Mouse (Mus musculus): ENCODE measurements around the gene Jchain.

DNA sequence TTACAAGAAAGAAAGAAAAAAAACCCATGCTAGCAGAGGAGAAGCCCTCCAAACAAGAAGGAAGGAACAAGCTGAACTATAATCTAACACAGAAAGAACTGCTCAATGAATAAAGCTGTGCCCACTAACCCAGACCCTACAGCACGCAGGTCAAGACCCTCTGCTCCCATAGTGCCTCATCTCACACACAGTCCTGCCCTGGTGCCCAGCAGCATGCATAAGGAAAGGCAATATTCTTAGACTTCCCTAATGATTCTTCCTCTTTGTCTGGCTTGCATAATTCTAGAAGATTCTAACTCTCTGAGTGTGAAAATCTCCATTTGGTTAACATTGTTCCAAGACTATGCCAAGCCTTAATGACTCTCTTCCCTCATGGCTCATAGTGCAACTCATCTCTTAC, 18.7 kb downstream of the Jchain start:
- TF ChIP-seq EP300 (IDR thresholded peaks at IDR 0.05; ENCODE audit: low read depth) = no peak
- TF ChIP-seq CTCF (IDR thresholded peaks at IDR 0.05; ENCODE audit: low read depth) = no peak
